Mouse (Mus musculus) ES-Bruce4 (cell line): ENCODE measurements around the gene Vdac1.

Source experiments
- CTCF ChIP-seq: IDR thresholded peaks from one replicate; pipeline ENCODE4 v1.8.1; 2011; ENCODE audit warnings: low read depth, low read length
- EP300 ChIP-seq: IDR thresholded peaks from 2 replicates; pipeline ENCODE4 v1.6.1; 2011; ENCODE audit warnings: low read depth, low read length; ENCODE audit not compliant: insufficient read depth
- POLR2A ChIP-seq: IDR thresholded peaks from one replicate; pipeline ENCODE4 v1.8.1; 2011; ENCODE audit warnings: low read length; ENCODE audit not compliant: insufficient read depth

- TF ChIP-seq CTCF = no peak
- TF ChIP-seq POLR2A = no peak
- no peak for TF ChIP-seq EP300
Measured at GRCm38 (mm10) chr11:52405196-52405688, 44.6 kb downstream of the Vdac1 start.
